Mouse (Mus musculus) ES-Bruce4 (cell line): ENCODE results near the gene Slc47a2. TPM values are rescaled to one million over a fixed set of nuclear protein-coding genes. Genes with fewer than 3 reads are reported as not detected.

Experiments used
- H3K27ac ChIP-seq: 2 replicates; pipeline ENCODE4 v1.5.1; 2012; ENCODE audit warnings: low read length, inconsistent platforms; ENCODE audit not compliant: insufficient read depth
- H3K27me3 ChIP-seq: 2 replicates; pipeline ENCODE4 v1.6.1; 2012; ENCODE audit warnings: mild to moderate bottlenecking, low read length, inconsistent platforms; ENCODE audit not compliant: control insufficient read depth, poor library complexity, insufficient read depth, severe bottlenecking
- H3K36me3 ChIP-seq: 2 replicates; pipeline ENCODE4 v1.6.1; 2012; ENCODE audit warnings: inconsistent platforms, mild to moderate bottlenecking, low read length, moderate library complexity; ENCODE audit not compliant: control insufficient read depth, poor library complexity, insufficient read depth, severe bottlenecking
- H3K4me1 ChIP-seq: one replicate; pipeline ENCODE4 v1.8.1; 2011; ENCODE audit warnings: low read length; ENCODE audit not compliant: control insufficient read depth, insufficient read depth
- H3K4me3 ChIP-seq: 2 replicates; pipeline ENCODE4 v1.5.1; 2011; ENCODE audit warnings: low read depth, mild to moderate bottlenecking, low read length
- H3K9ac ChIP-seq: 2 replicates; pipeline ENCODE4 v1.6.1; 2012; ENCODE audit warnings: low read depth, mild to moderate bottlenecking, inconsistent platforms; ENCODE audit not compliant: poor library complexity, severe bottlenecking
- H3K9me3 ChIP-seq: replicated peaks from 2 replicates; pipeline ENCODE4 v1.6.1; 2012; ENCODE audit warnings: mild to moderate bottlenecking, low read length, inconsistent platforms; ENCODE audit not compliant: control insufficient read depth, poor library complexity, insufficient read depth, severe bottlenecking
- CTCF ChIP-seq: IDR thresholded peaks from one replicate; pipeline ENCODE4 v1.8.1; 2011; ENCODE audit warnings: low read depth, low read length
- EP300 ChIP-seq: IDR thresholded peaks from 2 replicates; pipeline ENCODE4 v1.6.1; 2011; ENCODE audit warnings: low read depth, low read length; ENCODE audit not compliant: insufficient read depth
- POLR2A ChIP-seq: IDR thresholded peaks from one replicate; pipeline ENCODE4 v1.8.1; 2011; ENCODE audit warnings: low read length; ENCODE audit not compliant: insufficient read depth
- polyA plus RNA-seq: library from polyadenylated mRNA; stranded (reverse); fragments of >200 nt; gene quantifications from 2 replicates; pipeline ENCODE4 v1.2.4, GENCODE M21; 2011; ENCODE audit warnings: low read depth; ENCODE audit not compliant: missing spikeins, insufficient read depth, insufficient read length

Slc47a2 gene
- polyA plus RNA-seq, 1 experiment = not detected

DNA sequence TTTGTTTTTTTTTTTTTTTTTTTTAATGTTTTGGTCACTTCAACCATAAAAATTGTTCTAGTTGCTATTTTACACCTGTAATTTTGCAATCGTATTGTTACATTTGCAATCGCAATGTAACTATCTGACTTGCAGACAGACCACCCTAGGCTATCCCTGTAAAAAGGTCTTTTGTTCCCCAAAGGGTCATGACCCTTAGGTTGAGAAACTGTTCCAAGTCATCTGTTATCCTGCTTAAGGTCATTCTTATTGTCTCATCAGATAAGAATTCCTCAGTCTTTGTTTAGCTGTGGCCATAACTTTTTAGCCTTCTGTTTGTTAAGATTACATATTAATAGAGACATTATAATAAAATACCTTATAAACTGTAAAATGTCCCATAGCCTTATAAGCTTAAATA is 49.4 kb downstream of the Slc47a2 start:
- TF ChIP-seq EP300 = no peak
- no peak for TF ChIP-seq POLR2A
- no peak for TF ChIP-seq CTCF
- Histone ChIP-seq H3K27ac (no peak overlapping the region), H3K36me3 (no peaks in the 10 kb centered on the region), H3K9me3 (peaks cover 35% of the 10 kb centered on the region), H3K9ac (no peak overlapping the region), H3K27me3 (no peaks in the 10 kb centered on the region), H3K4me1 (no peaks in the 10 kb centered on the region), H3K4me3 (no peak overlapping the region)

DNA sequence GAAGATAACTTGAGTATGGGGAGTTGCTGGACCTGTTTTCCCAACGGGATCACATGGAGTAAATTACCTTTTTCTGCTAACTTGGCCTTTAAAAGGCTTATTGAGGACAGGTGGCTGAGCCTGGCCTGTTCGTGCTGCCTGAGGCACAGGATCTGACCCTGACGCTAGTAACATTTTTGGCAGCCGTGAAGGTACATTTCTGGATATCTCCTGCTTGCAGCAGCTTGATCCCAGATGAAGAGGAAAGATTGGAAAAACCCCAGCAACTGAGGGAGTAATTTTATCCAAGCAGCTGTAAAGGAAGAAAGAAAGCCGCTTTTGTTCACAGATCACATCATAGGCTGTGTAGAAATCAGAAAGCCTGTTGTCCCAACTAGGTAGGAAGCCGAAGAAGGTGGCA is 58.3 kb downstream of the Slc47a2 start:
- no peak overlapping the region for H3K27ac ChIP-seq
- no peaks in the 10 kb centered on the region for H3K4me1 ChIP-seq
- H3K36me3 ChIP-seq = no peaks in the 10 kb centered on the region
- H3K9ac ChIP-seq = no peak overlapping the region
- H3K4me3 ChIP-seq = no peak overlapping the region
- peaks cover 8% of the 10 kb centered on the region for H3K9me3 ChIP-seq
- H3K27me3 ChIP-seq = no peaks in the 10 kb centered on the region
- no peak for TF ChIP-seq POLR2A
- no peak for TF ChIP-seq EP300
- TF ChIP-seq CTCF = no peak

DNA sequence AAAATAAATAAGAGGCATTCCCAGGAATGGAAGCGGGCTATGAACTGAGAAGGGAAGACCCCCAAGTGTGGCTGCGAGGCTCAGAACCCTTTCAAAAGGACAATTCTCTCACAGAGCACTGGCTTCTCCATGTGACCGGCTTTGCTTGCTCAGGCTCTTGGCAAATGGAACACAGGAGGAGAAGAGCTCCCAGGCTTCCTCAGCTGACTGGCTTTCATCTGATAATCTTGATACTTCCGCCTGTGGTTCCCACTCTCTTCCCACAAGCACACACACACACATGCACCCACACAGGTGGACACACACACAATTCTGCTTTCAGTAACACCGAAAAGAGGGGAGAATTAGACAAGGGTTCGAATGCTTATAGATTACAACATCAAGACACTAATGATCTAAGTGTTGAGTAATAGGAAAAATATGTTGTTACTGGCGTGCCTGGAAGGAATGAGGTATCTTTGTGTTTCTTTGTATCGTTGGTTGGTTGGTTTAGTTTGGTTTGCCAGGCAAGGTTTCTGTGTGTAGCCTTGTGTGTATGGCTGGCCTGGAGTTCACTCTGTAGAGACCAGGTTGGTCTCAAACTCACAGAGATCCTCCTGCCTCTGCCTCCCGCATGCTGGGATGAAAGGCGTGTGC is 59.1 kb downstream of the Slc47a2 start:
- Histone ChIP-seq H3K9me3 (peaks cover 8% of the 10 kb centered on the region), H3K9ac (no peak overlapping the region), H3K36me3 (no peaks in the 10 kb centered on the region), H3K4me3 (no peak overlapping the region), H3K27ac (no peak overlapping the region), H3K4me1 (no peaks in the 10 kb centered on the region), H3K27me3 (no peaks in the 10 kb centered on the region)
- TF ChIP-seq POLR2A (no peak), CTCF (no peak), EP300 (no peak)

DNA sequence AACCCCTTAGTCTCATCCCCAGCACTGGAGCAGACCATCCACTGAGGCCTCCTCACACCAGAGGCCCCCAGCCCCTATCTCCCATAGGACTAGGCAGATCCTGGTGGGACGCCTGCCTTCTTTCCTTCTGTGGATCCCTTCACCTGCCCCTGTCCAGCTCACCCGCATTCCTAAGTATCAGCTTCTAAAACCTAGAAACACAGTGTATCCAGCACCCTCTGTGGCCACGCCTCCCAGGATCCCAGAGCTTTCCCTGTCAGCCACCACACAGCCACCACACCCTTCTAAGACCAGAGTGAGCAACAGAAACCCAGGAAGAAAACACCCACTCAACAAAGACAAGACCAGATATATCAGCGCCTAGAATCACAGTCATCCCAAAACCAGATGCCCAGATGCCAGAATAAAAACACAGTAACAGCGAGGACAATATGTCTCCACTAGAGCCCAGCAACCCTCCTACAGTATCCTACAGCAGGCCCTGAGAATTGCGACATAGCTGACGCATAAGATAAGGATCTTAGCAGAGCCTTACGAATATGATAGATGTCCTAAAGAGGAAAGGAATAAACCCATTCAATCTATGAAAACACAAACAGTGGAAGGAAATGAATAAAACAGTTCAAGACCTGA is 64.1 kb downstream of the Slc47a2 start:
- Histone ChIP-seq H3K4me3 (no peak overlapping the region), H3K36me3 (no peaks in the 10 kb centered on the region), H3K9ac (no peak overlapping the region), H3K27me3 (no peaks in the 10 kb centered on the region), H3K9me3 (peaks cover 2% of the 10 kb centered on the region), H3K27ac (no peak overlapping the region), H3K4me1 (no peaks in the 10 kb centered on the region)
- TF ChIP-seq EP300 = no peak
- TF ChIP-seq POLR2A = no peak
- TF ChIP-seq CTCF = no peak

DNA sequence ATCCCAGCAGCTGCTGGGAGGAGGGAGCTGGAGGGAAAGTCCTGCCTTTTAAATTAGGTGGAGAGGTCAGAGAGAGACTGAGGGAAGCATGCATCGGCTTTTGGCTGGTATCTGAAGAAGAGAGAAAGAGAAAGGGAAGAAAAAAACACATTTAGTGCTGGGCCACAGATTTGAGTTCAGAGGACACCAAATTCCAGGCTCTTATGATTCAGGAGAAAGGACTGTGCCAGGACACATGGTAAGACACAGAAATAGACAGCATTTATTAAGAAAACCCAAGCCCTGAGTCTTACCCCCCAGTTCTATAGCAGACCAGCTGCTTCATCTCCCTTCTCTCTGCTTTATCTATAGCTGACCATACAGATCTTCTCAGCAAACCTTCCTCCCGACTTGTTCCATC is 64.7 kb downstream of the Slc47a2 start:
- Histone ChIP-seq H3K4me1 (no peaks in the 10 kb centered on the region), H3K9ac (no peak overlapping the region), H3K9me3 (no peaks in the 10 kb centered on the region), H3K27me3 (no peaks in the 10 kb centered on the region), H3K4me3 (no peak overlapping the region), H3K36me3 (no peaks in the 10 kb centered on the region), H3K27ac (no peak overlapping the region)
- TF ChIP-seq CTCF (no peak), EP300 (no peak), POLR2A (no peak)

DNA sequence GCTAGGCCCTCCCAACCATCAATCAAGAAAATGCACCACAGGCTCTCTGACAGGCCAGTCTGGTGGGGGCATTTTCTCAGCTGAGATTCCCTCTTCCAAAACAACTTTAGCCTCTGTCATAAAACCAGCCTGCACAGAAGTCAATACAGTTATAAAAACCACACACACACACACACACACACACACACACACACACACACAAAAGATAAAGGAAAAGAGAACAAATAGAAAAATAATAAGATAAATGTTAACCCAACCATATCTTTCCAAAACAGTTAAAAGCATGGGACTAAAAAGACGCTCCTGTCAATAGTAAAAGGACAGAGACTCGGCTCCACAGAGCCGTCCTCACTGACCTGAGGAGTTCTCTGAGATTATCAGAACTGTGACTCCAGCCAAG is 66.2 kb downstream of the Slc47a2 start:
- no peaks in the 10 kb centered on the region for H3K4me1 ChIP-seq
- H3K27me3 ChIP-seq = no peaks in the 10 kb centered on the region
- H3K9me3 ChIP-seq = no peaks in the 10 kb centered on the region
- H3K27ac ChIP-seq = no peak overlapping the region
- TF ChIP-seq POLR2A (no peak), CTCF (no peak), EP300 (no peak)
- no peaks in the 10 kb centered on the region for H3K36me3 ChIP-seq
- H3K9ac ChIP-seq = no peak overlapping the region
- no peak overlapping the region for H3K4me3 ChIP-seq
